ENCODE assay signal across 10 mouse cellular contexts in the genomic region with DNA sequence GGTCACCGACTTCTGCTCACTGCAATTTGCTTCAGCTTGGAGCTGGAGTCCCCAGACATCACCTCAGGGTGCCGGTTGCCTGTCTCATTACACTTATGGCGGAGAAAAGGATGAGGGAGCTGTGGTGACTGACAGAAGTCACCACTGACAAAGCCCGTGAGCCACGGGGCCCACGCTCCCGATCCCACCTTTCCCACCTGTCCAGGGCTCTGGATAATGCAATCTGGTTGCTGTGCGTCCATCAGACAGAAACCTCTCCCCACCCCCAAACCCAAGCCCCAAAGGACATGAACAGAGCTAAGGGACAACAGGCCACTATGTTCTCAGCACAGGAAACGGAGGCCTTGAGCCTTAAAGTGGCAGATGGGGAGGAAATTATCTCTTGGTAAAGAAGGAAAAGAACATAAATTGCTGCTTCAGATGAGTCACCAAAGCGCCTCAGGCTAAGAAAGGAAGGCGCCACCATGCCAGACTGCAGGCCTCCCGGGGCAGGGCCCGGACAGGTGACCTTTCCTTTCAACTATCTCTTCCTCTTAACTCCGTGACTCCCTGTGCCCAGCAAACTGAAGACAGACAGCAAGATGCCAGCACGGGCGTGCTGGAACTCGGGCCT. TPM values are rescaled to one million over a fixed set of nuclear protein-coding genes. Genes with fewer than 3 reads are reported as not detected.
A peak's percentile ranks its signal among the peaks of the same experiment; 100 is the strongest.
DNase-seq lines count a peak whose midpoint lies in the region; ATAC-seq and TF ChIP-seq lines count a peak whose summit lies in the region.
"Had no signal": no experiment of that assay in that cellular context is flagged by ENCODE, and none has a peak within 500 bp of the region (broad histone marks: within the 10 kb centered on the region; RNA-seq: fewer than 3 reads in every experiment).

No protein-coding gene starts in this region.

- intact Hi-C loops in heart, postnatal 25 days (cut with DNase I) = no loop called here

- no peak for TF ChIP-seq CTCF in midbrain, postnatal 0 days (IDR thresholded peaks at IDR 0.05)

- peak; percentile 91 for DNase-seq in heart, adult 11 months
- no peak for DNase-seq in heart, postnatal 25 days (ENCODE audit: low spot score)
- no peak for DNase-seq in midbrain, postnatal 0 days (ENCODE audit: low spot score)
- DNase-seq in embryonic facial prominence, embryonic 10.5 days (ENCODE audit: low spot score) = no peak
- no peak for DNase-seq in gastrocnemius, postnatal 10 days
- DNase-seq in B cell, adult 2 months = no peak

- 0 out of 2 replicates have a peak, but pooled peaks have one; percentile 8 for ATAC-seq in midbrain, embryonic 16.5 days
- ATAC-seq in midbrain, postnatal 0 days (ENCODE audit: low FRiP score) = no peak
- ATAC-seq in neural tube, embryonic 15.5 days (ENCODE audit: low FRiP score) = no peak

- 59% methylated on average over 17 of the region's 17 CpGs for WGBS in midbrain, embryonic 16.5 days
- 73% methylated on average over 17 of the region's 17 CpGs for WGBS in midbrain, postnatal 0 days
- WGBS in embryonic facial prominence, embryonic 10.5 days = 49% methylated on average over 17 of the region's 17 CpGs
- WGBS in neural tube, embryonic 15.5 days = 61% methylated on average over 17 of the region's 17 CpGs

- H3K4me2 ChIP-seq in midbrain, embryonic 16.5 days (ENCODE audit: low read length) = no peak overlapping the region
- H3K4me2 ChIP-seq in midbrain, postnatal 0 days (ENCODE audit: low read depth, low read length, poor library complexity, severe bottlenecking) = no peak overlapping the region
- H3K4me2 ChIP-seq in neural tube, embryonic 15.5 days = no peak overlapping the region
- H3K4me2 ChIP-seq: embryonic facial prominence, embryonic 15.5 days; limb, embryonic 15.5 days had no signal

- no peaks in the 10 kb centered on the region for H3K27me3 ChIP-seq in midbrain, embryonic 16.5 days (ENCODE audit: control insufficient read depth, insufficient read depth, low read depth, low read length)
- H3K27me3 ChIP-seq in midbrain, postnatal 0 days (ENCODE audit: insufficient read depth, low read length) = no peaks in the 10 kb centered on the region
- peaks cover 7% of the 10 kb centered on the region; the same call in 1 of the 2 replicates for H3K27me3 ChIP-seq in embryonic facial prominence, embryonic 10.5 days (replicated peaks; ENCODE audit: low read depth, poor library complexity, severe bottlenecking)
- H3K27me3 ChIP-seq in neural tube, embryonic 15.5 days (replicated peaks) = no peaks in the 10 kb centered on the region
- H3K27me3 ChIP-seq: embryonic facial prominence, embryonic 15.5 days; limb, embryonic 15.5 days had no signal

- no peaks in the 10 kb centered on the region for H3K9me3 ChIP-seq in midbrain, embryonic 16.5 days (replicated peaks; ENCODE audit: control insufficient read depth, low read length, poor library complexity, severe bottlenecking)
- no peaks in the 10 kb centered on the region for H3K9me3 ChIP-seq in midbrain, postnatal 0 days (ENCODE audit: low read length)
- no peaks in the 10 kb centered on the region for H3K9me3 ChIP-seq in embryonic facial prominence, embryonic 10.5 days
- H3K9me3 ChIP-seq in neural tube, embryonic 15.5 days (replicated peaks) = no peaks in the 10 kb centered on the region
- H3K9me3 ChIP-seq: embryonic facial prominence, embryonic 15.5 days; limb, embryonic 15.5 days had no signal

- H3K4me3 ChIP-seq in midbrain, embryonic 16.5 days (ENCODE audit: low read depth, low read length) = no peak overlapping the region
- H3K4me3 ChIP-seq in midbrain, postnatal 0 days (ENCODE audit: low read depth, low read length) = no peak overlapping the region
- H3K4me3 ChIP-seq in embryonic facial prominence, embryonic 10.5 days = no peak overlapping the region
- H3K4me3 ChIP-seq in neural tube, embryonic 15.5 days (replicated peaks) = no peak overlapping the region
- H3K4me3 ChIP-seq: embryonic facial prominence, embryonic 15.5 days; limb, embryonic 15.5 days had no signal

- peaks cover 4% of the 10 kb centered on the region; the same call in 1 of the 2 replicates for H3K4me1 ChIP-seq in midbrain, embryonic 16.5 days (ENCODE audit: control insufficient read depth, insufficient read depth, low read length)
- no peaks in the 10 kb centered on the region for H3K4me1 ChIP-seq in midbrain, postnatal 0 days (ENCODE audit: insufficient read depth, low read length)
- H3K4me1 ChIP-seq in embryonic facial prominence, embryonic 10.5 days = peaks cover 62% of the 10 kb centered on the region
- peaks cover 51% of the 10 kb centered on the region for H3K4me1 ChIP-seq in neural tube, embryonic 15.5 days

- H3K9ac ChIP-seq in midbrain, embryonic 16.5 days (ENCODE audit: low read depth, low read length) = no peak overlapping the region
- no peak overlapping the region for H3K9ac ChIP-seq in midbrain, postnatal 0 days (replicated peaks; ENCODE audit: low read length, poor library complexity, severe bottlenecking)
- no peak overlapping the region for H3K9ac ChIP-seq in neural tube, embryonic 15.5 days (replicated peaks)
- H3K9ac ChIP-seq: embryonic facial prominence, embryonic 15.5 days; limb, embryonic 15.5 days had no signal

- H3K27ac ChIP-seq in midbrain, embryonic 16.5 days (ENCODE audit: low read length) = no peak overlapping the region
- H3K27ac ChIP-seq in midbrain, postnatal 0 days (ENCODE audit: low read depth, low read length) = no peak overlapping the region
- H3K27ac ChIP-seq in embryonic facial prominence, embryonic 10.5 days (replicated peaks) = peak overlapping the region; percentile 48
- H3K27ac ChIP-seq in neural tube, embryonic 15.5 days (replicated peaks) = 0 out of 2 replicates have a peak overlapping the region, but pooled peaks have one; percentile 18
- H3K27ac ChIP-seq: embryonic facial prominence, embryonic 15.5 days; limb, embryonic 15.5 days had no signal

- no peaks in the 10 kb centered on the region for H3K36me3 ChIP-seq in midbrain, embryonic 16.5 days (ENCODE audit: control insufficient read depth, insufficient read depth, low read length)
- no peaks in the 10 kb centered on the region for H3K36me3 ChIP-seq in midbrain, postnatal 0 days (ENCODE audit: insufficient read depth, low read length)
- H3K36me3 ChIP-seq in embryonic facial prominence, embryonic 10.5 days (replicated peaks) = no peaks in the 10 kb centered on the region
- no peaks in the 10 kb centered on the region for H3K36me3 ChIP-seq in neural tube, embryonic 15.5 days
- H3K36me3 ChIP-seq: embryonic facial prominence, embryonic 15.5 days; limb, embryonic 15.5 days had no signal

RNA-seq across cellular contexts. Expression of a gene that starts 34.2 kb away (rescaled TPM):
- 10 to 100 TPM; 21.0 to 25.0 TPM for total RNA-seq in heart, postnatal 25 days (2021)
- 2.9 and 3.2 TPM in 2 replicates for polyA plus RNA-seq in midbrain, embryonic 16.5 days (2015; fragmentation: Nextera tagmentation; extraction: Ambion mirVana)
- total RNA-seq in midbrain, postnatal 0 days (2014; rRNA removed) = 17.1 and 28.7 TPM in 2 replicates
- 2.7 and 3.4 TPM in 2 replicates for polyA plus RNA-seq in midbrain, postnatal 0 days (2015; fragmentation: Nextera tagmentation; extraction: Ambion mirVana)
- 2.6 and 2.8 TPM in 2 replicates for polyA plus RNA-seq in embryonic facial prominence, embryonic 10.5 days (2016; fragmentation: Nextera tagmentation; extraction: Ambion mirVana)
- 4.7 and 4.9 TPM in 2 replicates for polyA plus RNA-seq in neural tube, embryonic 15.5 days (2015; fragmentation: Nextera tagmentation; extraction: Ambion mirVana)
- total RNA-seq in gastrocnemius, postnatal 10 days (2021) = 10 to 100 TPM; 11.2 to 13.8 TPM

Comparison
In these comparisons a context has a peak if more than half of its experiments do, and no peak if none do; other contexts are left out.
1. H3K27ac ChIP-seq: peak in embryonic facial prominence, embryonic 10.5 days (single experiment) and neural tube, embryonic 15.5 days (single experiment); none in midbrain, embryonic 16.5 days (single experiment) and midbrain, postnatal 0 days (single experiment).